Mouse (Mus musculus) olfactory bulb, adult 2 months (tissue): ENCODE results near the gene Nek9. TPM values are rescaled to one million over a fixed set of nuclear protein-coding genes. Genes with fewer than 3 reads are reported as not detected.

Source experiments
- H3K27ac ChIP-seq: fragments of 200-500 bp; 2 replicates; pipeline ENCODE4 v1.5.1; 2012; ENCODE audit warnings: low read depth, low read length; ENCODE audit not compliant: insufficient read depth
- H3K4me1 ChIP-seq: fragments of 200-500 bp; 2 replicates; pipeline ENCODE4 v1.6.1; 2012; ENCODE audit warnings: low read length; ENCODE audit not compliant: control insufficient read depth, insufficient read depth
- H3K4me3 ChIP-seq: fragments of 200-500 bp; 2 replicates; pipeline ENCODE4 v1.5.1; 2012; ENCODE audit warnings: mild to moderate bottlenecking, low read depth, low read length, moderate library complexity; ENCODE audit not compliant: insufficient read depth
- CTCF ChIP-seq: fragments of 200-500 bp; IDR thresholded peaks from 2 replicates; pipeline ENCODE4 v1.5.1; 2012; ENCODE audit warnings: low read depth, mild to moderate bottlenecking, low read length, moderate library complexity; ENCODE audit not compliant: insufficient read depth
- POLR2A ChIP-seq: fragments of 200-500 bp; IDR thresholded peaks from 2 replicates; pipeline ENCODE4 v1.6.1; 2012; ENCODE audit warnings: mild to moderate bottlenecking, low read depth, low read length, moderate library complexity; ENCODE audit not compliant: insufficient read depth
- WGBS: fragments of 180-500 bp; shearing (Covaris S2); methylation state at CpG from one replicate; pipeline ENCODE4 v1.1.7; 2018; 5-methylcytosine and 5-hydroxymethylcytosine counted together
- polyA plus RNA-seq: library from polyadenylated mRNA; stranded (reverse); fragments of >200 nt; gene quantifications from 2 replicates; pipeline ENCODE4 v1.2.4, GENCODE M21; 2012; ENCODE audit warnings: low replicate concordance; ENCODE audit not compliant: missing spikeins, insufficient read depth, insufficient read length

Gene Nek9
- polyA plus RNA-seq, 1 experiment, result not detected

DNA sequence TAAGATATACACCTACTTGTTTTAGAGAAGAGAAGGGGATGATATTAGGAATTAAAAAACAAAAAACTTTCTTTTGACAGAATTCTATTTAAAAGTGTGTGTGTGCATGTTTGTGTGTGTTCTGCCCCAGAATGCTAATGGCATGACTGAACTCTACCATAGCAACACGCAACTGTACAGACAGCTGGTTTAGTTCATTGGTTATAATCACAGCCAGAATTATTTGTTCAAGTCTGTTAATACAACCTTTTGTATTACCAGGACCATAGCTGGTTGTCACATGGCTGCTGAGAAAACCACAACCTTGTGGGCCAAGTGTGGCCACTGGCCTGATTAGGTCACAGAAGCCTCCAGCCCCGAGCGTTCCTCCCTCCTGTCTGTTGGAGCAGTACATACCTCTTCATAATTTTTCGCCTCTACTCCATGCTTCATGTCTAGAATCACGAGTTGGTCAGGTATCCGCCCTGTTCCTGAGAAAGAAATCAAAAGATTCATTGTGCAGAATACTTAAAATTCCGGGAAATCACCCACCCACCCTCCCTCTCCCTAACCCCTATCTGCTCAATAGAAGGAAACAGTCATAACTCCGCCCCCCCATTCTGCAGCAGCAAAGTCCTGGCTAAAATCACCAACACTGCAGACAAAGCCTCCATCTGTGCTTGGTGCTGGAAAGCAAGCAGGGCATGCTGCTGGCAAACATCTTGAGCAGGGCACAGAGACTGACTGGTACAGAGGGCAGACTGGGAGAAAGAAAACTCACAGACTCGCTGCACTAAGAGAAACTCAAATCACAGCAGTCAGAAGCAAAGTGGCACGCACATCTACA is 11.5 kb upstream of the Nek9 start:
- Histone ChIP-seq H3K4me1 (peaks cover 3% of the 10 kb centered on the region), H3K27ac (peak overlapping the region; percentile 78), H3K4me3 (no peak overlapping the region)
- no peak for TF ChIP-seq POLR2A
- no peak for TF ChIP-seq CTCF
- 24% methylated on average over 10 of the region's 10 CpGs for WGBS

DNA sequence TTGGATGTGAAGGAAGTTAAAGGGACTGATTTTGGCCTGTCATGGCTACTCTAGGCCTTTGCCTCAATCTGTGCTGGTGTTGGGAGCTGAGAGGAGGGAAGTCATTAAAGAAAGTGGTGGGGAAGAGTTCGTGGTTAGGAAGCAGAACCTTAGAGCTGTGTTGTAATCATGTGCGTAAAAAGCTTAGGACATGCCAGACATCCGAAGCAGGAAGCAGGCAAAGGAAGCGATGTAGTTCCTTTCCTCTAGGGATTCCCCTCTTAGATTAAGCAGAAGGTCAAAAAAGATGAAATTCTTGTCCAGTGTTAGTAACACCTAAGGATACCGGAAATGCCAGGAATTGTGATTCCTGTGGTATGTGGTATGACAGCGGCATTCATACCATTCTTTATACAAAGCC is 9.2 kb upstream of the Nek9 start:
- no peak overlapping the region for H3K4me3 ChIP-seq
- TF ChIP-seq CTCF (no peak), POLR2A (no peak)
- H3K27ac ChIP-seq, result no peak overlapping the region
- WGBS, result 83% methylated on average over 6 of the region's 6 CpGs
- H3K4me1 ChIP-seq, result peaks cover 3% of the 10 kb centered on the region

- TF ChIP-seq POLR2A (no peak), CTCF (no peak)
- H3K27ac ChIP-seq, result no peak overlapping the region
- H3K4me1 ChIP-seq, result peaks cover 3% of the 10 kb centered on the region
- no peak overlapping the region for H3K4me3 ChIP-seq
- WGBS, result 48% methylated on average over 3 of the region's 3 CpGs
These were observed 8.0 kb upstream of the Nek9 start for GRCm38 (mm10) chr12:85347196-85347595.

DNA sequence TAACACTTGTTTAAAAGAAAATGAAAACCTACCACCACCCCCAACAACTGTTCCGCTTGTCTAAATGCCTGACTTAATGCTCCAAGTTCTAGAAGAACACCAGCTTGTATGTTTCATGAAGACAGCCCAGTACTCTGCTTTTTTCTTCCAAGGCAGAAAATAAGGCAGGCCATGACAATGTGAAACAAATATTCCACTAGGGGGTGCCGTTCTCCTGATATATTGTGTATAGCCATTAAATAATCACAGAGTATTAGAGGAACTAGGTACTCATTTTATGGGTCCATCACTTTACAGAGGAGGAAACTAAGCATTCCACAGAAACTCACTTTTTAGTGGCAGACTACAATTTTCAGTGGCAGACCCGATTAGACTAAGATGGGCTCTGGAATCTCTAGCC is 7.2 kb upstream of the Nek9 start:
- no peak for TF ChIP-seq CTCF
- no peak for TF ChIP-seq POLR2A
- H3K4me3 ChIP-seq, result no peak overlapping the region
- H3K27ac ChIP-seq, result no peak overlapping the region
- WGBS, result 36% methylated on average over 3 of the region's 3 CpGs
- peaks cover 3% of the 10 kb centered on the region for H3K4me1 ChIP-seq

DNA sequence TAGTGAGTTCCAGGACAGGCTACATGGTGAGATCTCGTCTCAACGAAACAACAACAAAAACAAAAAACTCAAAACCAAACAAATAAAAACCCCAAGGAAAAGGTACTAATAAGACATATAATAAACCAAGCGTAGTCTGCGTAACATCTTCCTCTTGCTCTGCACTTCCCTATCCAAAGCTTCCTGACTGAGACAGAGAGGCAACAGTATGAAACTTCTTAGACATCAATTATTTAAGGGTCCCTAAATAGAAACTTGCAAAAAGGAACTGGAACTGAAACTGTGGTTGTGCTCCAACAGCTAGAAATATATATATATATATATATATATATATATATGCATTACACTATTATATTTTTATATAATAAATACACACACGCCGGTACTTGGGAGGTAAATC is 6.4 kb upstream of the Nek9 start:
- Histone ChIP-seq H3K4me3 (no peak overlapping the region), H3K27ac (no peak overlapping the region), H3K4me1 (no peaks in the 10 kb centered on the region)
- TF ChIP-seq CTCF (no peak), POLR2A (no peak)
- WGBS, result 85% methylated on average over 6 of the region's 6 CpGs

GRCm38 (mm10) chr12:85344252-85344651 is 5.1 kb upstream of the Nek9 start:
- Histone ChIP-seq H3K4me3 (no peak overlapping the region), H3K27ac (no peak overlapping the region), H3K4me1 (no peaks in the 10 kb centered on the region)
- 64% methylated on average over 7 of the region's 7 CpGs for WGBS
- TF ChIP-seq POLR2A (no peak), CTCF (no peak)

DNA sequence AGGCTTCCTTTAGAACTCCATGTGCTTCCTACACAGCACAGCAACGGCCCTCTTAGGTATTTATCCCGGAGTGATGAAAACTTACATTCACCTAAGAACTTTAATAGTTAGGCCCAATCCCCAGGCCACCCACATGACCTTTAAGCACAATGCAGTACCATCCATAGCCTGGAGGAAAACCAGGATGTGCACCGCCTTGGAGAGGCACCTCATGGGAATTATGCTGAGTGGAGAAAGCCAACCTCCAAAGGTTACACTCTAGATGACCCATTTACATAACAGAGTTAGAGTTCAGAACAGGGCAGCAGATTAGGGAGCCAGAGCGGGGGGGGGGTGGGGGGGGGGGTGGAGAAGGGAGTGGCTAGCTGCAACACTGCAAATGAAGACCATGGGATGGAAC is 3.1 kb upstream of the Nek9 start:
- 69% methylated on average over 4 of the region's 4 CpGs for WGBS
- Histone ChIP-seq H3K4me1 (no peaks in the 10 kb centered on the region), H3K27ac (no peak overlapping the region), H3K4me3 (no peak overlapping the region)
- TF ChIP-seq CTCF (no peak), POLR2A (no peak)

DNA sequence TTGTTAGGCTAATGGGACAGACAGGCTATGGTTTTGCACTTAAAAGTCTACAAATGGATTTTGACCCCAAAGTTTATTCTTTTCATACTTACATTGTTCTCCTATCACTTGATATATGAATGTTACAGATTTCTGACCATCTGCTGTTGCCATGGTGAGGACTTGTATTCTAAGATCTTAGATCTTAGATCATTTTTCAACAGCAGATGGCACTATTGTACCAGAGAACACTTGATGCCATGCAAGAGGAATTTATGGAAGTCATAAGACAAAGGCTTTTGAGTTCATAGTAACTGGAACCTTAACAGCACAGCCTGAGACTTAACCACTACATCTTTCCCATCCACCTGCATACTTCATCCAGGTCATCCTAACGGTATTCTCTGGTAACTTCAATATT is 2.0 kb upstream of the Nek9 start:
- TF ChIP-seq POLR2A, result no peak
- no peak for TF ChIP-seq CTCF
- Histone ChIP-seq H3K4me1 (no peaks in the 10 kb centered on the region), H3K27ac (no peak overlapping the region), H3K4me3 (no peak overlapping the region)
- WGBS, result 52% methylated on average over 1 of the region's 1 CpGs

- Histone ChIP-seq H3K27ac (no peak overlapping the region), H3K4me3 (no peak overlapping the region), H3K4me1 (no peaks in the 10 kb centered on the region)
- WGBS, result 37% methylated on average over 4 of the region's 4 CpGs
- no peak for TF ChIP-seq CTCF
- TF ChIP-seq POLR2A, result no peak
These were observed 785 bp upstream of the Nek9 start for GRCm38 (mm10) chr12:85339947-85340346.

- no peak for TF ChIP-seq CTCF
- TF ChIP-seq POLR2A, result no peak
- under 1% methylated on average over 42 of the region's 42 CpGs for WGBS
These were observed 347 bp downstream of the Nek9 start for GRCm38 (mm10) chr12:85338815-85339214.

More at GRCm38 (mm10) chr12:85338815-85339214, 347 bp downstream of the Nek9 start:
- H3K4me1 ChIP-seq, result no peaks in the 10 kb centered on the region
- H3K4me3 ChIP-seq, result peak overlapping the region; percentile 85
- H3K27ac ChIP-seq, result peak overlapping the region; percentile 18; the same call in 1 of the 2 replicates
